Mouse (Mus musculus) myocyte (in vitro differentiated cells): ENCODE measurements around the gene Sdc4. TPM values are rescaled to one million over a fixed set of nuclear protein-coding genes. Genes with fewer than 3 reads are reported as not detected.

ENCODE experiments used
- H3K27me3 ChIP-seq: one replicate; pipeline ENCODE4 v1.6.1; 2011; ENCODE audit not compliant: control insufficient read depth, insufficient read depth, insufficient read length
- H3K36me3 ChIP-seq: one replicate; pipeline ENCODE4 v1.6.1; 2011; ENCODE audit not compliant: control insufficient read depth, insufficient read depth
- H3K4me2 ChIP-seq: one replicate; pipeline ENCODE4 v1.6.1; 2011; ENCODE audit warnings: low read depth, control low read depth
- H3K4me3 ChIP-seq: one replicate; pipeline ENCODE4 v1.5.1; 2011; ENCODE audit warnings: mild to moderate bottlenecking, control low read depth, moderate library complexity
- H3K79me2 ChIP-seq: one replicate; pipeline ENCODE4 v1.6.1; 2011; ENCODE audit not compliant: control insufficient read depth, insufficient read depth
- H3ac ChIP-seq: one replicate; pipeline ENCODE4 v1.6.1; 2011; ENCODE audit not compliant: control insufficient read depth, insufficient read length
- CEBPB ChIP-seq: IDR thresholded peaks from 2 replicates; pipeline ENCODE4 v1.6.1; 2011; ENCODE audit warnings: mild to moderate bottlenecking, moderate library complexity; ENCODE audit not compliant: poor library complexity, insufficient read depth, severe bottlenecking
- E2F4 ChIP-seq: IDR thresholded peaks from one replicate; pipeline ENCODE4 v1.6.1; 2011; ENCODE audit warnings: mild to moderate bottlenecking, control low read depth, moderate library complexity; ENCODE audit not compliant: insufficient read depth
- MAX ChIP-seq: IDR thresholded peaks from one replicate; pipeline ENCODE4 v1.6.1; 2011; ENCODE audit warnings: low read depth, mild to moderate bottlenecking, control low read depth
- MYOD1 ChIP-seq, 3 experiments: IDR thresholded peaks; one replicate each; pipeline ENCODE4 v1.6.1; 2011; ENCODE audit warnings: control low read depth in 2 of 3, low read depth in 2 of 3, mild to moderate bottlenecking in 2 of 3, moderate library complexity in 1 of 3; ENCODE audit not compliant: insufficient read length in 2 of 3, control insufficient read depth in 1 of 3
- MYOG ChIP-seq, 3 experiments: IDR thresholded peaks; one replicate each; pipeline ENCODE4 v1.6.1; 2011; ENCODE audit warnings: control low read depth in 2 of 3, low read depth in 2 of 3, mild to moderate bottlenecking in 2 of 3; ENCODE audit not compliant: insufficient read length in 2 of 3, control insufficient read depth in 1 of 3, insufficient read depth in 1 of 3
- POLR2A ChIP-seq: IDR thresholded peaks from one replicate; pipeline ENCODE4 v1.6.1; 2011; ENCODE audit warnings: low read depth, mild to moderate bottlenecking, control low read depth, moderate library complexity; ENCODE audit not compliant: insufficient read length
- POLR2AphosphoS2 ChIP-seq: IDR thresholded peaks from one replicate; pipeline ENCODE4 v1.6.1; 2011; ENCODE audit warnings: low read depth, control low read depth; ENCODE audit not compliant: insufficient read length
- REST ChIP-seq: IDR thresholded peaks from one replicate; pipeline ENCODE4 v1.6.1; 2011; ENCODE audit warnings: mild to moderate bottlenecking, control low read depth, moderate library complexity; ENCODE audit not compliant: insufficient read depth, insufficient read length
- SRF ChIP-seq: IDR thresholded peaks from one replicate; pipeline ENCODE4 v1.6.1; 2011; ENCODE audit warnings: low read depth; ENCODE audit not compliant: control insufficient read depth, insufficient read length
- TCF12 ChIP-seq: IDR thresholded peaks from one replicate; pipeline ENCODE4 v1.6.1; 2011; ENCODE audit warnings: mild to moderate bottlenecking, control low read depth; ENCODE audit not compliant: poor library complexity, insufficient read depth, severe bottlenecking
- TCF3 ChIP-seq: IDR thresholded peaks from one replicate; pipeline ENCODE4 v1.6.1; 2011; ENCODE audit warnings: low read depth, control low read depth; ENCODE audit not compliant: insufficient read length
- USF1 ChIP-seq: IDR thresholded peaks from one replicate; pipeline ENCODE4 v1.6.1; 2011; ENCODE audit warnings: low read depth, mild to moderate bottlenecking, control low read depth, moderate library complexity
- polyA plus RNA-seq: library from polyadenylated mRNA; unstranded; fragments of >200 nt; fragmentation: generic; extraction: Trizol; gene quantifications from one replicate; pipeline ENCODE4 v1.2.1, GENCODE M21; 2012; ENCODE audit warnings: missing spikeins

Sdc4 gene
- polyA plus RNA-seq, 1 experiment: 52.4 TPM

- Histone ChIP-seq H3ac (no peak overlapping the region), H3K79me2 (no peaks in the 10 kb centered on the region), H3K27me3 (no peaks in the 10 kb centered on the region), H3K4me2 (no peak overlapping the region), H3K36me3 (no peaks in the 10 kb centered on the region), H3K4me3 (no peak overlapping the region)
- no peak for TF ChIP-seq MYOG (IDR thresholded peaks at IDR 0.05; ENCODE audit: control insufficient read depth in 1 of 3, insufficient read depth in 1 of 3, insufficient read length in 2 of 3, low read depth in 2 of 3)
- no peak for TF ChIP-seq TCF12
- no peak for TF ChIP-seq REST
- TF ChIP-seq POLR2A: no peak
- TF ChIP-seq E2F4: no peak
- TF ChIP-seq CEBPB: no peak
- TF ChIP-seq POLR2AphosphoS2: no peak
- no peak for TF ChIP-seq USF1
- TF ChIP-seq MYOD1 (IDR thresholded peaks at IDR 0.05; ENCODE audit: control insufficient read depth in 1 of 3, insufficient read length in 2 of 3, low read depth in 2 of 3): no peak
- TF ChIP-seq MAX: no peak
- TF ChIP-seq SRF: no peak
- TF ChIP-seq TCF3: no peak
Observed at GRCm38 (mm10) chr2:164386953-164387352, 56.7 kb downstream of the Sdc4 start.

GRCm38 (mm10) chr2:164385927-164386763 is 57.5 kb downstream of the Sdc4 start:
- Histone ChIP-seq H3ac (no peak overlapping the region), H3K4me3 (no peak overlapping the region), H3K4me2 (peak overlapping the region; percentile 82), H3K36me3 (no peaks in the 10 kb centered on the region), H3K27me3 (no peaks in the 10 kb centered on the region), H3K79me2 (no peaks in the 10 kb centered on the region)
- no peak for TF ChIP-seq CEBPB
- TF ChIP-seq USF1: peak; percentile 50
- no peak for TF ChIP-seq MAX
- no peak for TF ChIP-seq E2F4
- peak; percentile 24 for TF ChIP-seq REST
- TF ChIP-seq MYOG (IDR thresholded peaks at IDR 0.05; ENCODE audit: control insufficient read depth in 1 of 3, insufficient read depth in 1 of 3, insufficient read length in 2 of 3, low read depth in 2 of 3): peak in 1 of 3 experiments; percentile 75
- peak; percentile 28 for TF ChIP-seq TCF12
- TF ChIP-seq TCF3: peak; percentile 22
- TF ChIP-seq MYOD1 (IDR thresholded peaks at IDR 0.05; ENCODE audit: control insufficient read depth in 1 of 3, insufficient read length in 2 of 3, low read depth in 2 of 3): peak in 2 of 3 experiments; percentile 35 to 57
- no peak for TF ChIP-seq POLR2AphosphoS2
- no peak for TF ChIP-seq POLR2A
- TF ChIP-seq SRF: no peak

- Histone ChIP-seq H3K27me3 (no peaks in the 10 kb centered on the region), H3K79me2 (no peaks in the 10 kb centered on the region), H3K36me3 (no peaks in the 10 kb centered on the region), H3ac (no peak overlapping the region), H3K4me2 (no peak overlapping the region), H3K4me3 (no peak overlapping the region)
- TF ChIP-seq REST: no peak
- no peak for TF ChIP-seq MAX
Observed at GRCm38 (mm10) chr2:164383656-164384399, 59.9 kb downstream of the Sdc4 start.

GRCm38 (mm10) chr2:164382971-164383370 is 60.7 kb downstream of the Sdc4 start:
- TF ChIP-seq E2F4 (no peak), MYOD1 (IDR thresholded peaks at IDR 0.05; ENCODE audit: control insufficient read depth in 1 of 3, insufficient read length in 2 of 3, low read depth in 2 of 3) (no peak), MAX (no peak), POLR2AphosphoS2 (no peak), REST (no peak), TCF12 (no peak), SRF (no peak), MYOG (IDR thresholded peaks at IDR 0.05; ENCODE audit: control insufficient read depth in 1 of 3, insufficient read depth in 1 of 3, insufficient read length in 2 of 3, low read depth in 2 of 3) (no peak), USF1 (no peak), TCF3 (no peak), POLR2A (no peak)
- H3K4me3 ChIP-seq: no peak overlapping the region
- H3ac ChIP-seq: no peak overlapping the region
- no peak overlapping the region for H3K4me2 ChIP-seq
- no peaks in the 10 kb centered on the region for H3K27me3 ChIP-seq
- H3K36me3 ChIP-seq: no peaks in the 10 kb centered on the region
- no peaks in the 10 kb centered on the region for H3K79me2 ChIP-seq

GRCm38 (mm10) chr2:164381726-164382125 is 62.0 kb downstream of the Sdc4 start:
- Histone ChIP-seq H3K36me3 (no peaks in the 10 kb centered on the region), H3K4me2 (no peak overlapping the region), H3K79me2 (no peaks in the 10 kb centered on the region), H3ac (no peak overlapping the region), H3K4me3 (no peak overlapping the region), H3K27me3 (no peaks in the 10 kb centered on the region)
- TF ChIP-seq TCF12: no peak
- TF ChIP-seq E2F4: no peak
- no peak for TF ChIP-seq MYOD1 (IDR thresholded peaks at IDR 0.05; ENCODE audit: control insufficient read depth in 1 of 3, insufficient read length in 2 of 3, low read depth in 2 of 3)
- no peak for TF ChIP-seq MAX
- TF ChIP-seq TCF3: no peak
- TF ChIP-seq MYOG (IDR thresholded peaks at IDR 0.05; ENCODE audit: control insufficient read depth in 1 of 3, insufficient read depth in 1 of 3, insufficient read length in 2 of 3, low read depth in 2 of 3): no peak
- no peak for TF ChIP-seq POLR2A
- TF ChIP-seq CEBPB: no peak
- no peak for TF ChIP-seq REST
- TF ChIP-seq POLR2AphosphoS2: no peak
- no peak for TF ChIP-seq SRF
- TF ChIP-seq USF1: no peak
